Mouse (Mus musculus): ENCODE results near the gene Rundc3a.
"Not testable (repeated sequence)": the region's sequence is repeated elsewhere in the genome, so short reads cannot be mapped to it uniquely, and the experiment has no call there.

Gene Rundc3a

DNA sequence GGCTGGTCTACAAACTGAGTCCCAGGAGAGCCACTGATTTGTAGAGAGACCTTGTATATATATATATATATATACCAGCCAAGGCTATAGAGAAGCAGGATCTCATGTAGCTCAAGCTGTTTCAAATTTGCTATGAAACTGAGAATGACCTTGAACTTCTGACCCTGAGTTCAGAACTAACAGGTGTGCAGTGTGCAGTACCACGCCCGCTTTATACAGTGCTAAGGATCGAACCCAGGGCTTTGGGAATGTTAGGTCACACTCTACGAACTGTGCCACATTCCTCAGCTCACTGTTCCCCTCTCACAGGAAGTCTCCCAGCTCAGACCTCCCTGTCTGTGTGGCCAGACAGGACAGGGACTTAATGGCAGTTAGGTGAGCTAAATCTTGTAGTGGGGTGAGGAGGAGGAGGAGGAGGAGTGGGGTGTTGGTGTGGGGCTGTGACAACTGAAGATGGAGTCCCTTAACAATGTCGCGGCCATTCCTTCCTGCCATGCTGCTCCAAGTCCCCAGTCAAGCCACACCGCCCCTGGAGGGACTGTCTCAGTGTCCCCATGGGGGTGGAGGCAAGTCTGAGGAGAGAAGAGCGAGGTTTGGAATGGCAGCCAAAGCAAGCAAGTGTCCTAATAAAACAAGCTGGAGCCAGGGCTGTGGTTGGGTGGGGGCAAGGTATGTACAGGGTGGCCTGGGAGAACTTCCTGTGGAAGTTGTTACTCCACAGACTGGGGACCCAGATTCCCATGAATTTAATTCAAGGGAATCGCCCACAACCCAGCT lies 25.5 kb upstream of the Rundc3a start:
- in situ Hi-C loops (cut with MseI, MboI): no loop called here

DNA sequence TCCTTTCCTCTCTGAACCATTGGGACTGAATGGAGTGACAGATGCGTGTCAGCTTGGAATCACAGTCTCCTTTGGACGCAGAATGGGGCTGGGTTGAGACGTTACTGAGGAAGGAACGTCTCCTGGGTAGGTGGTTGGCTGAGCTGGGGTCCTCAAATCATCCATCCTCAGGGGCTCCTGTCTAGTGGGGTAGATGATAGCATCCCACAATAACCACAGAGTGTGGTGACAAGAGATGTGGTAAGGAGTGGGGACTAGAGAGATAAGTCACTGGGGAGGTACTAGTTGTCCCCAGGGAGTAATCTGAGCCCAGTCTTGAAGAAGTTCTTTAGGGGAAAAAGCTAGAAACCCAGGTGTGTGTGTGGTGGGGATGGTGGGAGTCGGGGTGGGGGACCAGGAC lies 24.9 kb upstream of the Rundc3a start:
- in situ Hi-C loops (cut with MseI, MboI): no loop called here

DNA sequence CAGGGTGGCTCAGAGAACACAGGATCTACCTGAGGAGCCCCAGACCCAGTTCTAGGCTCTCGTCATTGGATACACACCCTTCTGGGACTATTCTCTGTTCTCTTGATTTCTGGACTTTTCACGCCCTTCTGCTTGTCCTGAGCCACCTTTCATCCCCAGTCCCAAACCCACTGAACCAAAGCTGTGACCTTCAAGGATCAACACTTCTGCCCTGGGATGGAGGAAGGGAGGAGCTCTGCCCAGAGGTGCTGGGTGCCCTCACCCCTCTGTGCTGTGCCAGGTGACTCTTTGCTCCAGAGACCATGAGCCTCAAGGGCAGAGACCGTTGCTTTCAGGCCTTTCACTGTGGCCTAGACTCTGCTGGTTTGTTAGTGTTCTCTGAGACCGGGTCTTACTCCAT lies 23.9 kb upstream of the Rundc3a start:
- in situ Hi-C loops (cut with MseI, MboI): no loop called here

DNA sequence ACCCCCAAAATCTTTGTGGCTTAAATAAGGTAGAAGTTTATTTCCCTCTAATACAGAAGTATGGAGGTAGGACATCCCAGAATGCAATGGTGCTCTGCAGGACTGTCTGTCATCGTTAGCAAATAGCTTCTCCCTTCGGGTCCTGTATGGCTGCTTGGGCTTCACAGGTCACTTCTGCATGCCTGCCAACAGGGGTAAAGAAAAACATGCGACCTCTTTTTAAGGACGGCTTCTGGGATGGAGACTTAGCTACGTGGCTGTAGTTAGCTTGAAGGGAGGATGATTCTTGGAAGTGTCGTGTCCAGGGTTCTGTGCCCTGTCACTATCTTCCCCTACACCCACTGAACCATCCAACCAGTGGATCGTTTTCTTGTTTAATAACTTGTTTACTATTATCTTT lies 22.9 kb upstream of the Rundc3a start:
- in situ Hi-C loops (cut with MseI, MboI): no loop called here

DNA sequence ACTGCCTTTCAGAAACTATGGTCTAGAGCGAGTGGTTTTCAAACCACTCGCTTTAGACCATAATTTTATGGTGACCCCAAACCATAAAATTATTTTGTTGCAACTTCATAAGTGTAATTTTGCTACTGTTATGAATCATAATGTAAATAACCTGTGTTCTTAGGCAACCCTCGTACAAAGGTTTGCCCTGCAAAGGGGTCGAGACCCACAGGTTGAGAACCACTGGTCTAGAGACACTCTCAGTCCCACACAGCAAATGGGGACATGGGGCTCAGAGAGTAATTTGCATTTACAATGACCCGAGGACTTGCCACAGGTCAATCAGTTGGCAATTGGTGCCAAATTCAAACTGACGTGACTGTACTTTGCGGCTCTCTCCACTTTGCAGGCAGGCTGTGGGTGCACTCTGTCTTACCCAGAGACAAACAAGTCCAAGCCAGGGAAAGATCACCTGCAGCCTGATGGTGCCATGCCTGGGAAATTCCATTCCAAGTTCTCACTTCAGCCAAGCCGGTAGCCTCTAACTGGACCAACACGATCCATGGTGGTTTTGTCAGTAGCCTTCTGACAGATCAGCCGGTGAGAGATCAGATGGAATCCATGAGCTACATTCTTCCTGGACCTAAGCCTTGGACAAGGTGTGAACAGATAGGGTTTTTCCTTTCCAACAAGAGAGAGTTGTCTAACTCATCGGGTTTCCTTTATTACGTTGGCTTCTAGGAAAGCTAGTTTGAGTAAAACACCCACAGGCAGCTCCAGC lies 21.1 kb upstream of the Rundc3a start:
- in situ Hi-C loops (cut with MseI, MboI): no loop called here

DNA sequence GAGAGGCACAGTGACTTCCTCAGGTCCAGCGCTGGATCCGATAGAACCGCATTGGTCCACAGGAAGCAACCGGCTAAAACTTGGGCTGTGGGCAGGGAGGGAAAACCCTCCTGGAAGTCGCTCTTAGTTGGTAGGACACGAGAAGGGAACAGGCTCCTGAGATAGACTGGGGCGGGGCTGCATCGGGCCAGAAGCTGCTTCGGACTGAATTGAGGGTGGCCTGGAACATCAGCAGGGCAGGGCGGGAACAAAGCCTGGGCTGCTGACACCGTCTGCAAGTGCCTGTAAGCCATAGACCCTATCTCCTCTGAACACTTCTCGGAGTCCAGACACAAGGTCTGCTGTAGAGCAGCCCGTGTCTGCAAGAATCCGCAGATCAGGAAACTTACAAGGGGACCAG lies 20.3 kb upstream of the Rundc3a start:
- in situ Hi-C loops (cut with MseI, MboI): no loop called here

DNA sequence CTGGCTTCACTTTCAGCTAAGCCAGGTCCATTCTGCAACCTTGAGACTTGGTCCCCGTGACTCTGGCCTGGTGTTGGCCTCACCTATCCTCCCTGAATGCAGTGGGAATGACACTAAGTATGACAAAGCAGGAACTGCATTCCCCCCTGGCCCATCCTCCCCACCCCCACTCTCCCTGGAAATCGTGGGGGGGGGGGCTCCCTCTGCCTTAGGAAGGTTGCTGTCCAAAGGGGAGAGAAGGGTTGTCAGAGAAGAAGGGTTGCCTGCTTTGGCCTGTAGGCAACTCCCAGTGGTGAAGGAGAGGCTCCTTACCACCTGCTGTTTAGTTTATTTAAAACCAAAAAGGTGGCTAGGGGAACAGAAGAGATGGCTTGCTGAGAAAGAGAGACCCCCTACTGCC lies 19.6 kb upstream of the Rundc3a start:
- in situ Hi-C loops (cut with MseI, MboI): no loop called here

DNA sequence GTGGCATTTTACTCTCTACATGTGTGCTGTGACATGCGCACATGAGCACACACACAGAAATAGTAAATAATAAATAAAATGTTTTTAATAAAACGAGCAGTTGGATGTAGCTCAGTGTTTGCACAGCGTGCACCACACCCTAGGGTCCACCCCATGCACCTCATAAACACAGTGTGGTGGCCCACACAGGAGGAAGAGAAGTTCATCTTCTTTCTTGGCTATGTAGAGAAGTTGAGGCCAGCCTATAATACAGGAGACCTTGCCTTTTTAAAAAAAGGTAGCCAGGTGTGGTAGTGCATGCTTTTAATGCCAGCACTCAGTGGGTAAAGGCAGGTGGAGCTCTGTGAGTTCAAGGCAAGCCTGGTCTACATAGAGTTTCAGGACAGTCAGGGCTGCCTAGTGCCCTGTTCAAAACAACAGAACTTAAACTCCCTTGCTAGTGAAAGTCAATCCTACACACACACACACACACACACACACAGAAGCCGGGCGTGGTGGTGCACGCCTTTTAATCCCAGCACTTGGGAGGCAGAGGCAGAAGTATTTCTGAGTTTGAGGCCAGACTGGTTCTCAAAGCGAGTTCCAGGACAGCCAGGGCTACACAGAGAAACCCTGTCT lies 19.0 kb upstream of the Rundc3a start:
- in situ Hi-C loops (cut with MseI, MboI): no loop called here

DNA sequence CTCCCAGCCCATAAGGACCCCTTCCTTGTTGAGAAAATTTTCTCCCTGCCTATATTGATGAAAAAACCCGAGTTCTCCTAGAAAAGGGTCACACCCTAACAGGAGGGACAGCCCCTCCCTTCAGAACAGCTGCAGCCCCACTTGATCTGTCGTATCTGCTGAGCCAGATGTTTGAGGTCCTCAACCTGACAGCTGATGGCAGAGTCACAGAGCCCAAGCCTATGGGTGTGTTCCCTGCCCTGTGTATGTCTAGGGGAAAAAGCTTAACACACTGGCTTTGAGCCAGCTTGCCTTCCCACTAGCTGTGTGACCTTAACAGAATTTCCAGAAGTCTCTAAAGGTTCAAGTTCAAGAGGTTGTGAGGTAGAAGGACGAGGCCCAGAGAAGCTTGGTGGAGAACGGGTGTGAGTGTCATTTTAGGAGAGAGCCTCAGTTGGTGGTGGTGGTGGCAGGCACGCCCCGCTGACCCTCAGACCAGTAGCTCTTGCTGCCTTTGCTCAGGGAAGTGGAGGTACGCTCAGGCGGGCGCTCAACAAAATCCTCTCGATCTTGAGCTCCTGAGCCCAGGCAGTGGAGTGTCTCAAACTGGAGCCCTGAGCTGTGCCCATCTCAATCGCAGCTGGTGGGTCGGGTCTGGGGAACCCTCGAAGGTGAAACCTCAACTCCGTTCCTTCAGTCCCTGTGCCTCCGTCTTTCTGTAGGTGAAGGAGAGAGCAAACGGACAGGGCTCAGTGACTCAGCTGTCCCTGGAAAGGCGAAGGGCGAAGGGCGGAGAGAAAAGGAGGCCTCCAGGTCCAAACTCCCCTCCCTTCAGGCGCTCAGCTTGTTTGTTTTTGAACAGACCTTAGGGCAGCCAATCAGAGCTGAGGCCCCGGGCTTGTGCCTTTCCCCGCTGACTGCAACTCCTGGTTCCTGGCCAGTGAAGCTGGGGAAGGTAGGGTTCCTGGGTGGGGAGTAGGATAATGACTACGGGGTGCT lies 17.7 kb upstream of the Rundc3a start:
- in situ Hi-C loops (cut with MseI, MboI): no loop called here

DNA sequence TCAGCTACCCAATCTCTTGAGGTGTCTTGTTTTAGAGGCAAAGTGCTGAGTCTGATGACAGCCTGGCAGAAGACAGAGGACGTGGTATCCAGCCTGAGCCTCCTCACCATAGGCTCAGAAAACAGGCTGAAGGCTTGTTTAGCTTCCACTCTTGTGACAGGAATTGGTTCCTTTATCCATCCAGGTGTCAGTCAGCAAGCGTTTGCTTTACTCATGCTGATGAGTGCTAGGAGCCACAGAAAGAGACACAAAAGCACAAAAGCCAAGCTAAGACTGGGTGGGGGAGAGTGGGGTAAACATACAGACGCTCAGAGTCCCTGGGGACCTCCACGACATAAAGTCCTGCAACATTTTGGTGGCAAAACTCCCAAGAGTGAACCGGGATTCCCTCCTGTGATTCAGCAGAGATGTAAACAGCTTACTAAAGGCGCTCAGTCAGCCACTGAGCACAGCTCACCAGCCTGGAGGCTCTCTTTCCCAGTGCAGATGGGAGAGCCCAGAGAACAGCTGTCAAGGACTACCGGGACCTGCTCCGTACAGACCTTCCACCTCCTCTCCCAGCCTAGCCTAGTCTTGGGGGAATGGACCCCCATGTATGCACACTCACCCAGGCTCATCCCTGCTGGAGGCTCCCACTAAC lies 16.9 kb upstream of the Rundc3a start:
- in situ Hi-C loops (cut with MseI, MboI): no loop called here

DNA sequence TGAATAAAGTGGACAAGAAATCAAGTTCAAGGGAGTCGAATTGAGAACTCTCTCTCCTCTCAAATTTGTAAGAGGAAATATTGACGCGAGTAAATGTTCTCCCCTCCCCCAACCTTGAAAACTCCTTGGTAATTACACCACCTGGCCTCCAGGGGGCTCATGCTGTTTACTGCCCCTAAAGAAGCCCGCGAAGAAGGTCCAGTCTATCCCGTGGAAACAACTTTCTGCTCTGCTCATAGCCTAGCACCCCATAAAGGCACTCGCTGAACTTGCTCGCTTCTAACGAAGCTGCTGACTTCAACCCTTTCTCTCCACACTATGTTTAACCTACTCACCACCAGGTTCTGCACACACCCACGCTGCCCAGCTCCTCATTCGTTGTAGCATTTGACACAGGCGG lies 16.0 kb upstream of the Rundc3a start:
- in situ Hi-C loops (cut with MseI, MboI): no loop called here

DNA sequence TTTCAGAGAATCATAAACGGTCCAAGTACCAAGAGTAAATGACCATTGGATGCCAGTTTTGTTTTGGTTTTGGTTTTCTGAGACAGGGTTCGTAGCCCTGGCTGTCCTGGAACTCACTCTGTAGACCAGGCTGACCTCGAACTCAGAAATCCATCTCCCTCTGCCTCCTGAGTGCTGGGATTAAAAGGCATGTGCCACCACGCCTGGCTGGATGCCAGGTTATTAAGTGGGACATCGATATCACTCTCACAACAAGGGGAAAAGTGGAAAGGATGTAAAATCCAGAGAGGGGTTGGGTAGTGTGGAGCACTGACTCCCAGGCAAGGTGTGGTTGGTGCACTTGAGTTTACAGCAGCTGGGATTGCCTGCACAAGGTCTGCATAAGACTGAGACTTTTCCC lies 13.1 kb upstream of the Rundc3a start:
- in situ Hi-C loops (cut with MseI, MboI): no loop called here

DNA sequence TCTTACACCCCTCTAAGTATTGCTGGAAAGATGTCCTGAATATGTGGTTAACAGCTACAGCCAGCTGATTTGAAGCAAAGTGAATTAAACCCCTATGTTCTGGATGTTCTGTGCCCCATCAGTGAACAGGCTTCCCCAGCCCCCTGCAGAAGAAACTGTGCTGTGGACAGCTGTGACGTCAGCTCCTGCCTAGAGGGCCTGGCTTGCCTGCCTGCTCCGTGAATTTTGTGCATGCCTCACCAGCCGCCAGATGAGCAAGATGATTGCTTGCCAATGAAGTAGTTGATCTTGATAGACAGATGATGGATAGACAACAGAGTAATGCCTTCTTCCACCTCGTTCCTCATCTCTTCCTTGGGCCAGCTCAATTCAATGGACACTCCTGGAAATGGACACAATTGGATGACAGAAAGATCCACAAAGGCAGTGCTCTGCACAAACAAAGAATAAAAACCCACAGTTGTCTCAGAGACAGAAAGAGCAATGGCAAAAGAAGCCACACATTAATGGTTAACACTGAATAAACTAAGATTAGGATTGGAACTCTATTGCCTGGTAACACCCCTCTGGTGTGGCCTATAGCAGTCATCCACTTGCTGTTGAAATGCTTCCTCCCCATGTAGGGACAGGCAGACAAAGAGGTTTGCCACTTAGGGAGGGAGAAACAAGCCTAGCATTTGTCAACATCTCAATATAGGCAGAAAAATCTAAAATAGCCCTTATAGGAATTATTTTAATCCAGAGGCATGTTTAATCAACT lies 11.7 kb upstream of the Rundc3a start:
- in situ Hi-C loops (cut with MseI, MboI): no loop called here

DNA sequence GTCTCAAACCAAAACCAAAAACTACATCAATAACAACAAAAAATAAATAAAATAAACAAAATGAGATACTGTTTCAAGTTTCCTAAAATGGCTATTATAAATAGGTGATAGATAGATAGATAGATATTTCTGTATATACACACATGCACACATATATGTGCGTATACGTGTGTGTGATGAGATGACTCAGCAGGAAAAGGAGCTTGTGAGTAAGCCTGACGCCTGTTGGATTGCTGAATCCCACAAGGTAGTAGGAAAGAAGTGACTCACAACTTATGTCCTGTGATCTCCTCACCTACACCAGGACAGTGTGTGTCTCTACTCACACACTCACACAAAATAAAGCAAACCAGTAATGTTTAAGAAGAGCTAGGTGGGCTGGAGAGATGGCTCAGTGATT lies 10.4 kb upstream of the Rundc3a start:
- in situ Hi-C loops (cut with MseI, MboI): no loop called here

DNA sequence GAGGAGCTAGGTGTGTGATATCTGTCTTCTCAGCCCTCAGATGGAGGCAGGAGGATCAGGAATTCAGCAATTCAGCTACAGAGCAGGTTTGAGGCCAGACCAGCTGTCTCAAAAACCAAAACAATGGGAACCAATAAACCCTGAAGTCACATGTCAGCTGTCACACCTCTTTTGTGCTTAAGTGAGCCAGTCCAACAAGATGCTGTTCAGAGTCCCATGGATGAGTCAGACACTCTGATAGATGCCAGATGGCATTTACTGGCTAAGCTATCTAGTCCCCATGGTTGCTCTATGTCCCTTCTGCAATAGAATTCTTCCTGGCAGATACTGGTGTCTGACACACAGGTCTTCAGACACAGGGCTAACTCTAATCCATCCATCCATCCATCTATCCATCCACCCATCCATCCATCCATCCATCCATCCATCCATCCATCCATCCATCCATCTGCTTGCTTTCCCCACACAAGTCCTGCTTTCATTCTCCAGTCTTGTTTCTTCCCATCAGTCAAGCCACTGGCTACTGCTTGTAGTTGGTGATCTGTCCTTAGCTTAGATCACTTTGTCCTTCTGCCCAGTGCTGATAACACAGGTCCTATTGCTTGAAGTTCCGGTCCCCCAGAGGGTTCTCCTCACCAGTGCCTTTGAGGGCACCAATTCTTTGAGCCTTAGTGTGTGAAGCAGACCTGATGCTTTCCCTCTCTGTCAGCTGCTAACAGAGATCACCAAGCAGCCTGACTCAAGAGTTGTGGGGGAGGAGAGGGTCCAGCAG lies 9.7 kb upstream of the Rundc3a start:
- in situ Hi-C loops (cut with MseI, MboI): no loop called here

DNA sequence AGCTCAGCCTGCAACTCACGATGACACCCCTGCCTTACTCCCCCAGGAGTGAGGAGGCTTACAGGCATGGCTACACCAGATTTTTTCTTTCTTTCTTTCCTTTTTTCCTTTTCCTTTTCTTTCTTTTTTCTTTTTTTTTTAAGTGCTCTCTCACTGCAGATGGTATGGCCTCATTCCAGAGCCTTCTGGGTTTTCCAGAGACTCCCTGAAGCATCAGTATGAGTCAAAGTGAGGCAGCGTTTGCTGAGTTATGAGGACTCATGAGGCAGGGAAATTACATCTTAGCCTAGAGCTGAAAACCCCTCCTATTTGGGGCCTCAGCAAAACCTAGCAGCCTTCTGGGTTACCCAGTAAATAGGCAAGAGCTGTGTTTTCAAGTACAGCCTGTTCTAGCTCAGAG lies 8.8 kb upstream of the Rundc3a start:
- in situ Hi-C loops (cut with MseI, MboI): no loop called here

DNA sequence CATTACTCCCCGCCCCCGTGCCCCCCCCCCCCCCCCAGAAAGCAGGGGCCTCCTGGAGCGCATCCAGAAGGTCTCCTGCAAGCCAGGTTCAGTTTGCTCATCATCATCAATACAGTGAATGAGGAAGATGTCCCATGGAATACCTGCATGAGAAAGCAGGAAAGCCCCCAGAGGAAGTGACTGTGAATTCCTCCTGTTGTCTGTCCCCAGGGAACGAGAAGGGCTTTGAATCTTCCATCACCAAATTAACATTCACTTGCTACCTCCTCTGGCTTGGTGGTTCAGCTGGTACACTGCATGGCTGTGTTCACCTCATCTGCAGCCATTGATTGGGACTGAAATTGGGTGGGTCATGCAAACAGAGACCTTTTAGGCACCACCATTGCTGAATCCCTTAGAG lies 8.1 kb upstream of the Rundc3a start:
- in situ Hi-C loops (cut with MseI, MboI): no loop called here

DNA sequence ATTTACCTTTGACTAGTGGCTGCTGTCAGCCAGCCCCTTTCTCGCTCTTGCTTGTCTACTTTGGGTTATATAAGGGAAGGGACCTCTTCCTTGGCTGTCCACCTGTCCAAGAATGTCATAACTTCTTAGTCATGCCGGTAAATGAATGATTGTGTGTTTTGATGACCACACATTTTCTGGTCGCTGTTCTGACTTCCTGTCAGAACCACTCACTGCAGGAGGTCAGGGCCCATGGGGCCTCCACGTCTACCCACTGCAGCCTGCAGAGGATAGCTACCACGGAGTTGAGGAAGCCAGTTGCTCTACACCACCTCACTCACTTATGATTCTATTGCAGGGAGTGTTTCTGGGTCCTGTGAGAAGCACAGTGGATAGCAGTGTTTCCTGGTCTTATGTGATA lies 7.1 kb upstream of the Rundc3a start:
- in situ Hi-C loops (cut with MseI, MboI): no loop called here

DNA sequence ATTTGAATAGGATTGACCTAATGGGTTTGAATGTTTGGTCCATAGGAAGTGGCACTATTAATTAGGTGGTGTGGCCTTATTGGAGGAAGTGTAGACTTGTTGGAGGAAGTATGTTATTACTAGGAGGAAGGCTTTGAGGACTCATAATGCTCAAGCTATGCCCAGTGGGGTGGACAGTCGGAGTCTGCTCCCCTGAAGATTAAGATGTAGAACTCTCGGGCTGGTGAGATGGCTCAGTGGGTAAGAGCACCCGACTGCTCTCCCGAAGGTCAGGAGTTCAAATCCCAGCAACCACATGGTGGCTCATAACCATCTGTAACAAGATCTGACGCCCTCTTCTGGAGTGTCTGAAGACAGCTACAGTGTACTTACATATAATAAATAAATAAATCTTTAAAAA lies 3.8 kb upstream of the Rundc3a start:
- in situ Hi-C loops (cut with MseI, MboI): not testable (repeated sequence)

Measured in mouse trophoblast stem cell (cell line).